Comparison of ENCODE assay signal across 9 mouse cellular contexts in the genomic region with DNA sequence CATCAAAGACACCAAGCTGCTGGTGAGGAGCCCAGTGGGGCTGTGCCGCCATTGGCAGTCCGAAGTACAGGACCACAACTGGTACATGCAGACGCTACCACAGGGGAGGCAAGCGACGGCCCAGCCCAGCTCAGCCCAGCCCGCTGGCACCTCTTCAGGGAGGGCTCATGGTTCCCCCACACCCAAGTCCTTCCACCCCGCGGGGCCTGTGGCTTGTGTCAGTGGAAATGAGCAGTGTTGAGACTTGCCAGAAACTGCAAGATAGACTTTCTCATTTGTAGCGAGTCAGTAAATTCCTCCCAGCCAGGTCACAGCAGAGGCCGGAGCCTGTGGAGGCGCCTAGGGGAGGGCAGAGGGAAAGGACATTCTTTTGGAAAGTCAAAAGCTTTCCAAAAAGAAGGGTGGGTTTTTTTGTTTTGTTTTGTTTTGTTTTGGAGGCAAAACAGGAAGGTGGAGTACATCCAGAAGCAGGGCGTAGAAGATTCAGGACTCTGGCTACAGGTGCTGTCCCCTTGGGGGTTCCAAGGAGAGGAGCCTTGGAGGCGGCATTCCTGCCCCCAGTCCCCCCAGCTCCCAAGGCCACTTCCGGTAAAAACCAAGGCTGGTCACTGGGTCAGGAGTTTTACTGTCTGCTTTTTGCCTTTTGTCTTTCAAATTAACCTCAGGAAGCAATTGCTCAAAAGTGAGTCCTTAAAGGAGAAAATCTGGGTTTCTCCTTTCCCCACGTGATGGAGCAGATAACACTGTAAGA. TPM values are rescaled to one million over a fixed set of nuclear protein-coding genes. Genes with fewer than 3 reads are reported as not detected.
DNase-seq lines count a peak whose midpoint lies in the region; ATAC-seq lines count a peak whose summit lies in the region.
"Had no signal": no experiment of that assay in that cellular context is flagged by ENCODE, and none has a peak within 500 bp of the region (broad histone marks: within the 10 kb centered on the region; RNA-seq: fewer than 3 reads in every experiment).

No protein-coding gene starts in this region.

- H3K27me3 ChIP-seq in kidney, embryonic 16.5 days (ENCODE audit: insufficient read depth, low read length): no peaks in the 10 kb centered on the region

- no peak overlapping the region for H3K4me2 ChIP-seq in kidney, embryonic 16.5 days (replicated peaks; ENCODE audit: low read depth, low read length)

- no peaks in the 10 kb centered on the region for H3K9me3 ChIP-seq in kidney, embryonic 16.5 days (ENCODE audit: low read length)

- no peak overlapping the region for H3K9ac ChIP-seq in kidney, embryonic 16.5 days (replicated peaks; ENCODE audit: low read length)

- H3K27ac ChIP-seq in kidney, embryonic 16.5 days (ENCODE audit: low read length): peak overlapping the region; percentile 57

- DNase-seq in adrenal gland, adult 2 months: peak; percentile 42
- no peak for DNase-seq in adrenal gland, postnatal 25 days
- DNase-seq in 3134 (ENCODE audit: extremely low read depth, insufficient read length, low spot score): peak; percentile 14
- DNase-seq in gastrocnemius, postnatal 25 days: peak; percentile 45
- DNase-seq in natural killer cell, adult 2 months (ENCODE audit: low spot score in 2 of 2): no peak
- no peak for DNase-seq in spleen, postnatal 10 days (ENCODE audit: low spot score in 2 of 2)
- DNase-seq in right cerebral cortex, postnatal 14 days: no peak

- peak; percentile 18 for ATAC-seq in kidney, embryonic 16.5 days (ENCODE audit: low FRiP score, low TSS enrichment)

- 60% methylated on average over 15 of the region's 15 CpGs for WGBS in kidney, embryonic 16.5 days

- peaks cover 8% of the 10 kb centered on the region for H3K4me1 ChIP-seq in kidney, embryonic 16.5 days (ENCODE audit: insufficient read depth, low read length)

- peaks cover 47% of the 10 kb centered on the region for H3K36me3 ChIP-seq in kidney, embryonic 16.5 days (ENCODE audit: insufficient read depth, low read length)

- no peak overlapping the region for H3K4me3 ChIP-seq in kidney, embryonic 16.5 days (ENCODE audit: low read length)
- H3K4me3 ChIP-seq: erythroblast, embryonic 14.5 days had no signal

RNA-seq across cellular contexts. Expression of gene Afap1, which starts 55.3 kb away (rescaled TPM):
- 10 to 100 TPM; 21.0 to 21.9 TPM for total RNA-seq in adrenal gland, adult 2 months (2021)
- 13.7 TPM in 2 replicates for polyA plus RNA-seq in adrenal gland, adult 2 months (2012; rRNA removed)
- 20.4 and 22.6 TPM in 2 replicates for total RNA-seq in adrenal gland, postnatal 25 days (2021)
- total RNA-seq in gastrocnemius, postnatal 25 days (2021): 1 to 10 TPM; 7.8 to 8.1 TPM
- 22.8 and 28.1 TPM in 2 replicates for polyA plus RNA-seq in kidney, embryonic 16.5 days (2015; fragmentation: Nextera tagmentation; extraction: Ambion mirVana)

Comparison
In these comparisons a context has a peak if more than half of its experiments do, and no peak if none do; other contexts are left out.
1. DNase-seq: peak in adrenal gland, adult 2 months (single experiment), 3134 (single experiment) and gastrocnemius, postnatal 25 days (single experiment); none in adrenal gland, postnatal 25 days (single experiment), natural killer cell, adult 2 months (0 of 2), spleen, postnatal 10 days (0 of 2) and right cerebral cortex, postnatal 14 days (single experiment).